Mouse (Mus musculus) neural tube, embryonic 11.5 days (tissue): ENCODE data around the gene Gm36028. TPM values are rescaled to one million over a fixed set of nuclear protein-coding genes. Genes with fewer than 3 reads are reported as not detected.

Experiments
- ATAC-seq: fragments of 200-750 bp; cut with Nextera tagmentation; 2 replicates; pipeline ENCODE4 v1.8.0; 2017; ENCODE audit warnings: moderate number of reproducible peaks, mild to moderate bottlenecking, moderate TSS enrichment, moderate library complexity; ENCODE audit not compliant: insufficient read depth, low FRiP score, low TSS enrichment
- DNase-seq: peaks from one replicate; pipeline ENCODE4 v3.0.0-alpha.2; 2015; ENCODE audit warnings: low spot score
- H3K27ac ChIP-seq: fragments of 300-500 bp; sonication (generic); 2 replicates; pipeline ENCODE4 v1.5.1; 2014; ENCODE audit warnings: low read depth, mild to moderate bottlenecking, low read length
- H3K27me3 ChIP-seq: fragments of 300-500 bp; sonication (generic); 2 replicates; pipeline ENCODE4 v1.6.1; 2014; ENCODE audit warnings: mild to moderate bottlenecking, low read length, mixed read lengths; ENCODE audit not compliant: control insufficient read depth, insufficient read depth
- H3K36me3 ChIP-seq: fragments of 300-500 bp; sonication (generic); 2 replicates; pipeline ENCODE4 v1.6.1; 2014; ENCODE audit warnings: mild to moderate bottlenecking, low read length, moderate library complexity, mixed read lengths; ENCODE audit not compliant: control insufficient read depth, insufficient read depth
- H3K4me1 ChIP-seq: fragments of 300-500 bp; sonication (generic); 2 replicates; pipeline ENCODE4 v1.6.1; 2014; ENCODE audit warnings: low read length, mixed read lengths; ENCODE audit not compliant: control insufficient read depth, insufficient read depth
- H3K4me2 ChIP-seq: fragments of 300-500 bp; sonication (generic); 2 replicates; pipeline ENCODE4 v1.6.1; 2014; ENCODE audit warnings: low read depth, mild to moderate bottlenecking, moderate library complexity
- H3K4me3 ChIP-seq: fragments of 300-500 bp; sonication (generic); 2 replicates; pipeline ENCODE4 v1.5.1; 2014; ENCODE audit warnings: low read depth, low read length
- H3K9ac ChIP-seq: fragments of 300-500 bp; sonication (generic); 2 replicates; pipeline ENCODE4 v1.6.1; 2014; ENCODE audit warnings: mild to moderate bottlenecking, low read length
- H3K9me3 ChIP-seq: fragments of 300-500 bp; sonication (generic); 2 replicates; pipeline ENCODE4 v1.6.1; 2016; ENCODE audit warnings: low read length; ENCODE audit not compliant: control insufficient read depth
- whole genome bisulfite sequencing: fragments of 180-500 bp; shearing (Covaris S2); extraction: QIAGEN DNeasy Blood & Tissue Kit; methylation state at CpG from one replicate; pipeline ENCODE4 v1.1.7; 2014; 5-methylcytosine and 5-hydroxymethylcytosine counted together
- polyA plus RNA-seq: library from polyadenylated mRNA; unstranded; fragments of >200 nt; fragmentation: Nextera tagmentation; extraction: Ambion mirVana; gene quantifications from 2 replicates; pipeline ENCODE4 v1.2.1, GENCODE M21; 2014

The Gm36028 gene
- polyA plus RNA-seq, 1 experiment from 2014 or later: not detected

DNA sequence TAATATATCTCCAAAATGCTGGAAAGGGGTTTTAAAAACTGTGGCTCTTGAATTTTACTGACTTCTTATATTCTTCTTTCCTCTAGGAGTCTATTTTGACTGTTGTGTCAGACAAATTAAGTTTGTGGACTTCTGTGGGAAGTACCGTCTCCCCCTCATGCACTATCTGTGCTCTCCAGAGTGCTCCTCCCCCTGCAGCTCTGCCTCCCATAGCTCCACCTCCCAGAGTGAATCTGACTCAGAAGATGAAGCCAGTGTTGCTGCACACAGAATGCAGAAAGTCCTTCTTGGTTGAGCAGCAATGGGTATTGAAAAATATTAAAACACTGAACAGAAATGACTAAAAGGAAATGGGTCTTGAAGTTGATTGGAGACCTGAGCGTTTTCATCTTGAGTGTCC, 20.2 kb upstream of the Gm36028 start:
- no peak overlapping the region for H3K4me3 ChIP-seq
- H3K4me2 ChIP-seq: no peak overlapping the region
- ATAC-seq: no peak
- peaks cover 14% of the 10 kb centered on the region for H3K36me3 ChIP-seq
- H3K27me3 ChIP-seq: no peaks in the 10 kb centered on the region
- no peaks in the 10 kb centered on the region for H3K9me3 ChIP-seq
- no peaks in the 10 kb centered on the region for H3K4me1 ChIP-seq
- no peak overlapping the region for H3K27ac ChIP-seq
- no peak overlapping the region for H3K9ac ChIP-seq
- 94% methylated on average over 2 of the region's 2 CpGs for WGBS
- no peak for DNase-seq

DNA sequence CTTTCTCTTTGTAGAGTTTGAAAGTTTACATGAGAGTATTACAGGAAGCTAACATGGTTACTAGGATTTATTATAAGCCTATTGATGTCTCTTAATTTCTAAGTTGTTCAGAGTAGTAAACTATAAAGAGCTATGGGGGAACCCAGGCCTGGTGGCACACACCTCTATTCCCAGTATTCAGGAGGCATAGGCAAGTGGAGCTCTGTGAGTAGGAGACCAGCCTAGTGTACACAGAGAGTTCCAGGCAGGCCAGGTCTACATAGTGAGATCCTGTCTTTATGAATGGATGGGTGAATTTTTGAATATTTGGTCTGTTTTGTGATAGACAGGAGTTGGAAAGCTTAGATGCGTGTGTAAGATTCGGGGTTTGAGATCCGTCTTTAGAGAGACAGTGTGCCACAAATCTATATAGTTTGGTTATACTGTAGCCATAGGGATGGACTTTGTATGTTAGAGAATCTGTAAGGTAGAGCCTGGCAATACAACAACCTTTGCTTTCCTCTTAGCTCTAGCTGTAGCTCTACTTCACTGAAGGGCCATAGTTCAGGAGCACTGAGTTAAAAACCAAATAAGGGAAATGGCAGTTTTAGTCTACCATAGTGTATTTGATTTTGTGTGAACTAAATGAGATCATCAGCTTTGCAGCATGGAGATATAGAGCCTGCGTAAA, 18.9 kb upstream of the Gm36028 start:
- H3K4me2 ChIP-seq: no peak overlapping the region
- H3K27ac ChIP-seq: no peak overlapping the region
- H3K4me3 ChIP-seq: no peak overlapping the region
- DNase-seq: no peak
- WGBS: 97% methylated on average over 4 of the region's 4 CpGs
- H3K4me1 ChIP-seq: no peaks in the 10 kb centered on the region
- no peaks in the 10 kb centered on the region for H3K27me3 ChIP-seq
- ATAC-seq: no peak
- H3K9me3 ChIP-seq: no peaks in the 10 kb centered on the region
- no peak overlapping the region for H3K9ac ChIP-seq
- peaks cover 14% of the 10 kb centered on the region for H3K36me3 ChIP-seq

DNA sequence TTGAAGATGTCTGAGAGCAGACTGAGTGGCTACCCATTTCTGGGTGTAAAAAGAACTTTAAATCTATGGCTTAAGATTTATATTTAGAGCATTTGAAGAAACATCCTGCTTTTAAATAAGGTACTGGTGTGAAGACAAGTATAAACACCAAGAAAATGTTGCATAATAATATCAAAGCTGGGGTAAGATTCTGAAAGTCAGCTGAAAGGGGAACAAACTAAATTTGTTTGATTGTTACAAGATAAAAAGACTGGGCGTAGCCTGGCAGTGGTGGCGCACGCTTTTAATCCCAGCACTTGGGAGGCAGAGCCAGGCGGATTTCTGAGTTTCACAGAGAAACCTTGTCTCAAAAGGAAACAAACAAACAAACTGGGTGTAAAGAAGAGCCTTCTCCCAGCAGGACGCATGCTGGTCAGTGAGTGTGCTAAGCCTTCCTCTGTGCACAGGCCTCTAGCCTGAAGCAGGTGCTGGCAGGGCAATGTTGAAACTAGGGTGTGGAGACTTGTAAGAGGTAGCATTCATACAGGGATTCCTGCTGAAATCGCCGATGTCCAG, 18.1 kb upstream of the Gm36028 start:
- DNase-seq (no peak), ATAC-seq (no peak)
- no peak overlapping the region for H3K27ac ChIP-seq
- no peaks in the 10 kb centered on the region for H3K9me3 ChIP-seq
- no peak overlapping the region for H3K9ac ChIP-seq
- no peak overlapping the region for H3K4me2 ChIP-seq
- H3K4me1 ChIP-seq: no peaks in the 10 kb centered on the region
- 95% methylated on average over 7 of the region's 7 CpGs for WGBS
- peaks cover 14% of the 10 kb centered on the region for H3K36me3 ChIP-seq
- no peak overlapping the region for H3K4me3 ChIP-seq
- H3K27me3 ChIP-seq: no peaks in the 10 kb centered on the region

DNA sequence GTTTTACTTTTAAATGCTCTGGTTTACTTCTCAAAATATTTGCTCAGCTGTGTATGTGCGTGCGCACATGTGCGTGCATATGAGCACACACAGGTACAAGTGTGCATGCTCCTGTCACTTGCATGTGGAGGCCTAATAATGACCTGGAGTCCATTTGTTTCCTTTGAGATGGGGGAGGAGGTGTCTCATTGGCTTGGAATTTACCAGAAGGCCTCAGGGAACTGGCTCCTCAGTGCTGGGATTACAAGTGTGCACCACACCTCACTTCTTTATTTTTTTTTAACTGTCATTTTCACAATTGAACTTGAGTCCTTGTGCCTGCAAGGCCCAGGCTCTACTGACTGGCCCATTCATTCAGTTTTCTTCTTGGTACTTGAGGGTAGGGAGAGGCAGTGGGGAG, 16.5 kb upstream of the Gm36028 start:
- no peak for DNase-seq
- Histone ChIP-seq H3K4me2 (no peak overlapping the region), H3K9ac (no peak overlapping the region), H3K36me3 (peaks cover 6% of the 10 kb centered on the region), H3K27ac (no peak overlapping the region), H3K27me3 (no peaks in the 10 kb centered on the region), H3K4me3 (no peak overlapping the region), H3K4me1 (no peaks in the 10 kb centered on the region), H3K9me3 (no peaks in the 10 kb centered on the region)
- WGBS: 98% methylated on average over 3 of the region's 3 CpGs
- ATAC-seq: no peak

DNA sequence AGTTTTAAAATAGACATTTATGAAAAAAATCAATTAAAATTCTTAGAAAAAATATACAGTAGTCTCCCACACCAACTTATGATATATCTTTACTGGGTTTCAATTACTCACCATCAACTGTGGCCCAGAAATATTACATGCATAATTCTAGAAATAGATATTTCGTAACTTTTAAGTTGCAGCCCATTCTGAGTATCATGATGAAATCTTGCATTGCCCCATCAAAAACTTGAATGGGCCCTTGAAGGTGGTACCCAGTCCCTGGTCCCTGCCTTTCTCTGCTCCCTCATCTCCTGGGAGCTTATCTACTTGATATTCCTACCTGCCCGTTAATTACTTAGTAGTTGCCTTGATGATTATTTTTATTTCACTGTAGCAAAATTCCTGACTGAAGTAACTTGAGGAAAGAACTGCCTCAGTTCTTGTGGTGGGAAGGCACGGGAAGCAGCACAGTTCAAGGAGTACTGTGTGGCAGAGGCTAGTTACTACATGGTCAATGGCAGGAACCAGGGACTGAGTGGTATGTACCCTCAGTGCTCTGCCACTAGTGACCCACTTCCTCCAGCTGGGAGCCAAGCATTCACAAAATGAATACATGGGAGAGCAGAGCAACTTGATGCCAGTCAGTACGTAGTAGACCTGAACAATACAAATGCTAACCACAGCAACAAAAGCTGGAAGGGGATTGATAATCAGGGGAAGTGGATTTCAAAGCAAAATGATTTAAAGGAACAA, 13.7 kb upstream of the Gm36028 start:
- H3K27me3 ChIP-seq: no peaks in the 10 kb centered on the region
- no peak overlapping the region for H3K9ac ChIP-seq
- no peaks in the 10 kb centered on the region for H3K9me3 ChIP-seq
- no peak overlapping the region for H3K27ac ChIP-seq
- DNase-seq: no peak
- no peak overlapping the region for H3K4me2 ChIP-seq
- H3K4me3 ChIP-seq: no peak overlapping the region
- no peak for ATAC-seq
- WGBS: 91% methylated on average over 4 of the region's 4 CpGs
- 0 out of 2 replicates have a peak, but pooled peaks cover 2% of the 10 kb centered on the region for H3K36me3 ChIP-seq
- H3K4me1 ChIP-seq: peaks cover 14% of the 10 kb centered on the region; the same call in 1 of the 2 replicates

DNA sequence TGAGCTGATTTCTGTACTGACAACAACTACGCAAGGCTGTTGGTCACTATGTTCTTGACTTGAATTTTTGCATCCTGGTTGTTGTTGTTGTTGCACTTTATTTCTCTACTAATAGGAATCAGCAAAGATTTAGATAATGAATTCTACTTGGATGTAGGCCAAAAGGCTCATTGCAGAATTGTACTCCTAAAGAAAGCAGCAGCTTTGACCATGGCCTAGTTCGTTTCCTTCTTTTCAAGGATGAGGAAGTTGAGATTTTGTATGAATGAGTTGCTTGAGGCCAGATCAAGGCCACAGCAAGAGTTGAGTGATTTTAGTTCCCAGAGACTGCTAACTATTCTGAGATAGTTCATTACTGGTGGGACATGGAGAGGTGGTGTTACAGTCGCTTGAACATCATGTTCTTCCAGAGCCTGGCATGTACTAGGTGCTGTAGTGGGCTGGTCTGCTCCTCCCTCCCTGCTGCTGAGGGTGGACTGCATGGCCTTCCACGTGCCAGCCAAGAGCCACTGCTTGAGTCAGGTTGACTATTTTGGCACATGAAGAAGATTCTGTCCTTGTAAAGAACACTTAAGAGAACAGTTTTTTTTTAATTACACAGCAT, 10.3 kb upstream of the Gm36028 start:
- Histone ChIP-seq H3K36me3 (0 out of 2 replicates have a peak, but pooled peaks cover 2% of the 10 kb centered on the region), H3K4me1 (peaks cover 14% of the 10 kb centered on the region; the same call in 1 of the 2 replicates), H3K9ac (no peak overlapping the region), H3K9me3 (no peaks in the 10 kb centered on the region), H3K4me2 (no peak overlapping the region), H3K27me3 (no peaks in the 10 kb centered on the region), H3K4me3 (no peak overlapping the region), H3K27ac (no peak overlapping the region)
- 87% methylated on average over 4 of the region's 4 CpGs for WGBS
- ATAC-seq (no peak), DNase-seq (no peak)

DNA sequence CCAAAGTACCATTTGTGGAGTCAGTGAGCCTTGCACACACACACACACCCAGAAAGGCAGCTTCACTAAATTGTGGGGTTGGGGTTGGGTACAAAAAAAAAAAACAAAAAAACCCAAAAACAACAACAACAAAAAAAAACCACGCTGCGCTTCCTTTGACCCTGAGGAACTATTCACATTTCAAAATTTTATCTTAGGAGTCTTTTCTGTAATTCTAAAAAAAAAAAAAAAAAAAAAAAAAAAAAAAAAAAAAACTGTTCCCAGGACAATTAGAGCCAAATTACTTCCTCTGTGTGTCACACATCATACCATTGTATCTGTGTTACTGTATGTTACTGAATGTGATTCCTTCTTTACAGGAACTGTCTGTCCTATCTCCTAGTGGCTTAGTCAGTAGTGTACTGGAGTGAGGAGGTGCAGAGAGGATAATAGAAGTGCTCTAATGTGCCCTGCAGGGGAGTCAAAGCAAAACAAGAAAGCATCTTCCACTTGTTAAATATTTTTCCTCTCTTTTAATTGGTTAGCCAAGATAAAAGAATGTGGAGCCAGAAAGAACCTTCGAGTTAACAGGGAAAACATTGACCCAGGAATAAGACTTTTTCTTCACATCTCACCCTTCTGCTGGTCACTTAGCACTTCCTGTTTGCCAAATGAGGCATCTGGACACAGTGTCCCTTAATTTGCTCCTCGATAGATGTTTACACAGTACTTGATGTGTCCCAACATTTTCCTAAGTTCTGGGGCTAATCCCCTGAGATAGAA, 8.7 kb upstream of the Gm36028 start:
- no peak for DNase-seq
- 0 out of 2 replicates have a peak, but pooled peaks cover 2% of the 10 kb centered on the region for H3K36me3 ChIP-seq
- H3K9me3 ChIP-seq: no peaks in the 10 kb centered on the region
- H3K27ac ChIP-seq: peak overlapping the region; percentile 99; the same call in 1 of the 2 replicates
- no peak for ATAC-seq
- peak overlapping the region; percentile 96 for H3K4me3 ChIP-seq
- no peaks in the 10 kb centered on the region for H3K27me3 ChIP-seq
- H3K4me2 ChIP-seq: peak overlapping the region; percentile 76
- H3K9ac ChIP-seq: peak overlapping the region; percentile 99
- peaks cover 14% of the 10 kb centered on the region; the same call in 1 of the 2 replicates for H3K4me1 ChIP-seq
- WGBS: 54% methylated on average over 4 of the region's 4 CpGs
